Mouse (Mus musculus): Measurements from ENCODE around the gene Fras1. TPM values are rescaled to one million over a fixed set of nuclear protein-coding genes. Genes with fewer than 3 reads are reported as not detected.
A peak's percentile ranks its signal among the peaks of the same experiment; 100 is the strongest.

The Fras1 gene
- total RNA-seq (2022), result 10 to 100 TPM; 19.8 to 24.6 (median 23.4) TPM

DNA sequence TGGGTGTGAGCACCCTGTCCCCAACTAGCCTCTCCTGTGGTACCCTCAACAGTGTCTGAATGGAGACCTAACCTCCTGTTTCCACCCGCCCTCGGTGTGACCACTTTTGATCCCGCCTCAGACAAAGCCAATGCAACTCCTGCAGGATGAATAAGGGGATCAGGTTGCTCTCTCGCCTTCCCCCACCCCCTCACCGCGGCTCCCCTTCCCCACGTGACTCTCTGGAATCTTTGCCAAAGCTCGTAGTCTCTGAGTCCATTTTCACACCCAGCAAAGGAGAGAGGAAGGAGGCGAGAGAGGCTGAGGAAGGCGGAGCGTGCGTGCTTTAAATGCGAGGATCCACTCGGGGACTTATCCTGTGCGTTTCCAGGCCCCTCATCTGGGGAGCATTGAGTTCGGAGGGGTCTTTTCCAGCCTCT is at the start of gene Fras1:
TSS of gene Fras1 (plus strand) at position 389 of the 419 bp plus-strand sequence.
- peak in 1 of 2 experiments; percentile 27 for DNase-seq (ENCODE audit: low spot score in 2 of 2)

DNA sequence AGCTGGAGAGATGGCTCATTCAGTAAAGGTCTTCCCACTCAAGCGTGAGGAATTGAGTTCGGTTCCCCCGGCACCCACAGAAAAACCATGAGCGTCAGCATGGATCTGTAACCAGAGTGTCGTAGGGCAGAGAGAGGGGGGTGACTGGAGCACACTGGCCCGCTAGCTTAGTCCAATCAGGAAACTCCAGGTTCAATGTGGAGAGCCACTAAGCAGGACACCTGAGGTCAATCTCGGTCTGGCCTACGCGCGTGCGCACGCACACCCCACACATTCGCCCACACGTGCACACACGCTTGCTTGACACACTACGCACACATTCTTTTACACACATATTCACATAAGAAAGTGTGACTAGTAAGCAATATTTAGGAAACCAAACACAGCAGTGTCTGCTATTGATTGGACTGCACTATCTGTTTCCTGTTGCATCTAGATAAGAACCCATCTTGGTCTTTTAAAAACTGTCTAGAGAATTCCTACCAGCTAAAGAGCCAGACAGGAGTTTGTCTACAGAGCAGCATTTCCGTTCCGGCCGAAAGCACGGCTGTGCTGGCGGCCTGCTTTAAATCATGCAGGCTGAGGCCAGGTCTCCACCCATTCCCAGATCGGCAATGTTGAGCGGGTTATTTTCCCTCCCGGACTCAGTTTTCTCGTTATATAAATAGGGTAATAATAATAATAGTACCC is 42.6 kb upstream of the Fras1 start:
- DNase-seq (ENCODE audit: low spot score in 2 of 2), result no peak

DNA sequence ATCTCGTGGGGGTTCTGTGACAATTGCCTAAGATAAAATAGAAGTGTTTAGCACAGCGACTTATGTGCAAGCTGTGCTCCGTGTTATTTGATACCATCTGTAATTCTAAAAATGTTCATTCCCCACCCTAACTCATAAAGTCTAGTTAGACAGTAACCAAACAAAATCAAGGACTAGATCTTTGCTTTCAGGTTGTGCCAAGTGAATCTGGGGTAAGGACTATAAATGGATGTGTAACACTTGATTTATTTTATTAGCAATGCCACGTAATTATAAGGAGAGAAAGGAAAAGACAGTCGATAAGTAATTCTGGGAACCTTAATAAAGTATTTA is 42.1 kb upstream of the Fras1 start:
- no peak for DNase-seq (ENCODE audit: low spot score in 2 of 2)

DNA sequence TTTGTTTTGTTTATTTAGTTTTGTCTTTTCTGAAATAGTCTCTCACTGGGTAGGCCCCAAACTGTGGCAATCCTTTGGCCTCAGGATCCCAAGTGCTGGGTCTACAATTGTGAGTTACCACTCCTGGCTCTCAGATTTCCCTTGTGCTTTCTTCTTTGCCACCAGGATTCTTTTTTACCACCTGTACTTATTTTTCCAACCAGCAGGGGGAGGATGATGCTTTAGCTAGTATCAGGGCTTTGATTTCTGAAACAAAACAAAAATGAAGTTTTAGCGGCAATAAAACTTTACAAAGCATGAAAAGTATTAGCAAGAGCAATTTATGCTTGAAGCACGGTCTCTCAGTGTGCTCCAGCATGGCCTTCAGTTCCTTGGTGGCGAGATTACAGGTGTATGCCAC is 39.8 kb upstream of the Fras1 start:
- no peak for DNase-seq (ENCODE audit: low spot score in 2 of 2)

DNA sequence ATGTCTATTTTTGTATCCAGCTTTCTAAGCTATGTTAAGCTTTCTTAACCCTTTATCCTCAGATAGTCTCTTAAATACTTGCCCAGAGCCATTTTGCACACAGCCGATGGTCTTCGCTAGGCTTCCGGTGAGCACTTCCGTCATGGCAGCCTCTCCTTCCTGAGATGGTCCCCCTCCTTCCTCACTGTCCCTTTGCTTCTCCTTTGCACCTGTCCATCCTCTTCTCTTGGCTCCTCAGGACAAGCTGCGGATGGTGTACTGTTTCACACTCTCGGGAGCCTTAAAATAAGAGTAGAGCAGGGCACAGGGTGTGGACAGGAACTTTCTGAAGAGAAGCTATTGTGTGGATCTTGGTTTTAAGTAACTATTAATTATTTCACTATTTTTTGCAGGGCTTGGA is 33.2 kb upstream of the Fras1 start:
- no peak for DNase-seq (ENCODE audit: low spot score in 2 of 2)

DNA sequence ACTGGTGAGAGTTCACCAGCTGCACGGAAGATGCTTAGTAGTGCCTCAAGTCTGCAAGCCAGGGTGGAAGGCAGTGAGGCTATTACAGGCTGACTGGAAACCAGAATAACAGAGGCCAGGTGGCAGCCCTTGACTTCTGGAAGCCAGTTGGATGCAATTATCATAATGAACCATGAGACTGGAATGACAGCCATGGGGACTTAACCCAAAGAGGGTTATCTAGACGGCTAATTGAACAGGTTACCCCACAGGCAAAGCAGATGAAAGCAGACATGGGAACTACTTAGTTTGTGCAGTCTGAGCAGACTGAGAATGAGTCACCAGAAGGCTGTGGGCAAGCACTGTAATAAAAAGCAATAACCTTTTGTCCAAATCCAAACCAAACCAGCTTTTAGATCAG is 28.8 kb upstream of the Fras1 start:
- DNase-seq (ENCODE audit: low spot score in 2 of 2), result no peak

DNA sequence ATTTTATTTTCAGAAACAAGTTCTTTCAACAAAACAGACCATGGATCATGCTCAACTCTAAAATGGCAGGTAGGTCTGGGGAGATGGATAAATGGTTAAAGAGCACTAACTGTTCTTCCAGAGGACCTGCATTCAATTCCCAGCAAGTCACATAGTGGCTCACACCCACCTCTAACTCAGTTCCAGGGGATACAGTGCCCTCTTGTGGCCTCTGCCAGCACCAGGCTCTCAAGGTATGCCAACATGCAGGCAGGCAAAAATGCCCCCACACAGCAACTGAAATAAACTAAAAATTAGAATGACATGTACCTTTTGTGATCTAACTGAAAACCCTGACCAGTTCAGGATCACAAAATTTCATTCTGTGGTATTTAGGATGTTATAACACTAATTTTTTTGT is 21.8 kb upstream of the Fras1 start:
- DNase-seq (ENCODE audit: low spot score in 2 of 2), result no peak

DNA sequence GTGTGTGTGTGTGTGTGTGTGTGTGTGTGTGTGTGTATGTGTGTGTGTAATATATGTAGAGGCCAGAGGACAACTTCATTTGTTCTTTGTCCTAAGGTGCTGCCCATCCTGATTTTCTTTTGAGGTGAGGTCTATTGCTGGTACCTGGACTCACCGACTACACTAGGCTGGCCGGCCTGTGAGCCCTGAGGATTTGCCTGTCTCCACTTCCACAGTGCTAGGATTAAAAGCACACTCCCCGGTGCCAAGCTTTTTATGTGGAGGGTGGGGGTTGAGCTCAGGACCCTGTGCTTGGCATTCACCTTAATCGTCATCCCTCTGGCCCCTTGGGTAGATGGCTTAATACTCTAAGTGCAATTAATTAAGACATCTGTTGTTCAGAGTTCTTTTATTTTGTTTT is 9.8 kb upstream of the Fras1 start:
- no peak for DNase-seq (ENCODE audit: low spot score in 2 of 2)

DNA sequence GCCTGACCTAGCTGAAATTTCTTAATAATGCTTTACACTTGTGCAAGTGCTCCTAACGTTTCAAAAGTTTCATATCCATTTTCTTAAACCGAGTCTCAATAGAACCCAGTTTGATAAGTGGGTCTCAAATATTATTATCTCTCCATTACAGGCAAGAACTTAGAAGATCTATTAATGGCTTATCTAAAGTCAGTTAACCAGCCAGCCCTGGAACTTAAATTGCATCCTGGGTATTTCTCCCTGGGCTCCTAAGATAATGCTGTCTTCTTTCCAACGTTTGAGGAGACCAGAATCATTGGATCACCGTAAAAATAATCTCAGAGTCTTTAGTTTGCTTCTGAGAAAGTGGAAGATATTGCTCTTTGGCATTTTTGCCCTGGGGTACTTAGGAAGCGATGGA is 8.2 kb upstream of the Fras1 start:
- no peak for DNase-seq (ENCODE audit: low spot score in 2 of 2)

DNA sequence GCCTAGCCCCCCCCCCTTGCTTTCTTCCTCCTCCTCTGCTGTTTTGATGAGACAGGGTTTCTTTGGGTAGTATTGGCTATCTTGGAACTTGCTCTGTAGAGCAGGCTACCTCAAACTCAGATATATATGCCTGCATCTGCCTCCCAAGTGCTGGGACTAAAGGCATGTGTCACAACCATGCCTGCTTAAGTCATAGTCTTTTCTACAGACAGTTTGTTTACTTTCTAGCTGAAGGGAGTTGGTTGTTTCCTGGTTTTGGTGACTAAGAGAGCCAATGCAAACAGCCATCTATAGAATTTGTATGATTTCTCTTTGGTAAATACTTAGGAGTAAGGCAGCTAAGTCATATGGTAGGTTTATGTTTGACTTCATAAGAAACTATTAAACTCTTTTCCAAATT is 6.5 kb upstream of the Fras1 start:
- DNase-seq (ENCODE audit: low spot score in 2 of 2), result no peak

DNA sequence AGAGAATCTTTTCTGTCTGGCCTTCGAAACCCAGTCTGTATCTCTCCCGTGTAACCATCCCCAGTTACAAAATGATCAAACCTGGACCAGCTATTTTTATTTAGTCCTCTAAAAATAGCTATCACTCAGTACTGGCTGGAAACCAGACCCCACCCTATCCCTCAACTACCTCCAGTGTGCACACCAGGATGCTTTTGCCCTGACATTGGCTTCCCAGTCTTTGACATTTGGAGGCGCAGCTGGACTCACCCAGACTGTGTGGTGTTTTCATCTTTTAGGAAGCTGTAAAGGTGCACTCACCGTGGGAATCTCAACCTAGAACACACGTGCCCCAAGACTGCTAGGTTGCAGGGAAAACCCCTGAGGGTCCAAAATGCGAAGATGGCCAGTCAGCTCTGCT is 649 bp upstream of the Fras1 start:
- DNase-seq (ENCODE audit: low spot score in 2 of 2), result no peak

DNA sequence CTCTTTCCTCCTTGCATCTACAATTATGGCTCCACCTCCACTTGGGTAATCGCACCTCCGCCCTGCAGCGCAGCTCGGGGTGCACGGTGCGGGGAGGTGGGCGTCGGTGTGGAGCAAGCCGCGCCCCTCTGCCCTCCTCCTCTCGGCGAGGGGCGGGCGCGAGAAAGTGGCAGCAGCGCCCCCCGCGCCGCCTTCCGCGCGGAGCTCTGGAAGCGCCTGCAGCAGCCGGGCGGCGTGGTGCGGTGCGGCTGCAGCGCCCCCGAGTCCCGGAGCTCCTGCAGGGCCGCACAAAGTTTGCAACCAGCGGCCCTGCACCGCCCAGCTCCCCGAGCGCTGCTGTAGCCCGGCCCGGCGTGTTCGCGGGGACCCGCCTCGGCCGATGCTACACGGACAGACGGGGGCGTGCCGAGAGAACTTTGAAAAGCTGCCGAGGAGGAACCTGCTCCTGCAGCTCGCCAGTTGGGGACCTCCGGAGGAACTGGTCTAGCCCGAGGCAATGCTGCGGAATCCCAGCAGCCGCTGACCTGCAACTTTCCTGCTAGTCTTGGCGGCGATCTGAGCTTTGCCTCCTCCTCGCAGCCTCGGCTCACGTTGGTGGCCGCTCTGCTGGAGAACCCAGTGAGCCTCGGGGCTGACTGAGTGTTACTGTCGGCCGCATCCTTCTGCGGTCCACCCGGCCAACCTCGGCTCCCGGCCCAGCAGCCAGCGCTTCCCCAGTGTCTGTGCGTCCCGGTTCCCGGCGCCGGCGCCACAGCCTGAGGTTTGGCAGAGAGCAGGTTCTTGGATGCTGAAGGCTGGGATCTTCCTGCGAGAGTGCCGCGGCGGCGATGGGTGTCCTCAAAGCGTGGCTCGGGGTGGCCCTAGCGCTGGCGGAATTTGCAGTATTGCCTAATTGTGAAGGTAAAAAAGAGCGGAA is 489 bp downstream of the Fras1 start:
- peak; percentile 46 to 55 for DNase-seq (ENCODE audit: low spot score in 2 of 2)

DNA sequence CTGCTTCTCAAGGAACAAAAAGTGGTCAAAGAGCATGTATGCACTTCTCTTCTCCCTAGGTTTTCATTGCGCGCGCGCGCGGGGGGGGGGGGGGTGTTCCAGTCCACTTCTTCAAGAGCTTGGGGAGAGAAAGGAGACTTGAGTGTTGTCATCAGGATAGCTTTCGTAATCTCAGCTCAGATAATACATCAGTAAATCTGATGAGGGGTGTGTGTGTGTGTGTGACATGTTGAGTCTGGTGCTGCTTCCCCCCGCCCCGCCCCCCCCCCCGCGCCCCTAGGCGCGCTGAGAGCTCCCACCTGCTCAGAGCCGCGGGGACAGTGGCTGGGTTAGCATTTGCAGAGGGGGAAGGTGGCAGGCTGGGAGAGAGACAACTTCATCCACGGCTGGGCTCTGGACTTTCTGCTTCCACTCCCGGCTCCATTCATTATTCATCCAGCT is 1.7 kb downstream of the Fras1 start:
- DNase-seq (ENCODE audit: low spot score in 2 of 2), result no peak

DNA sequence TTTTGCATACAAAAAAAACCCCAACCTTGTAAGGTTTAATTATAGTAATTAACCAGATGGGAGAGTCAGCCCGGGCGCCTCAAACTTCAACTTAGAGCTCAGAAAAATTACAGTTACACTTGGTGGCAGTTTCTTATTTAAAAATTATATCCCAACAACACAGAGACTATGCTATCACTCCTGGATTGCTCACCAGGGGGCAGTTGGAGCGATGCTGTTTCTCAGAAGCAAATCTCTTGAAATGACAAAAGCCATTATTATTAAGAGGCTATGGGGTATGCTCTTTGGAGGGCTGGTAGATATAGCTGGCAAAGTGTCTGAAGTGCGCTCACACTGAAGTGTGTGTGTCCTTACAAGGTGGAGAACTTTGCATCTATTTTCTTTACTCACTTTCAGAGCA is 2.5 kb downstream of the Fras1 start:
- no peak for DNase-seq (ENCODE audit: low spot score in 2 of 2)

DNA sequence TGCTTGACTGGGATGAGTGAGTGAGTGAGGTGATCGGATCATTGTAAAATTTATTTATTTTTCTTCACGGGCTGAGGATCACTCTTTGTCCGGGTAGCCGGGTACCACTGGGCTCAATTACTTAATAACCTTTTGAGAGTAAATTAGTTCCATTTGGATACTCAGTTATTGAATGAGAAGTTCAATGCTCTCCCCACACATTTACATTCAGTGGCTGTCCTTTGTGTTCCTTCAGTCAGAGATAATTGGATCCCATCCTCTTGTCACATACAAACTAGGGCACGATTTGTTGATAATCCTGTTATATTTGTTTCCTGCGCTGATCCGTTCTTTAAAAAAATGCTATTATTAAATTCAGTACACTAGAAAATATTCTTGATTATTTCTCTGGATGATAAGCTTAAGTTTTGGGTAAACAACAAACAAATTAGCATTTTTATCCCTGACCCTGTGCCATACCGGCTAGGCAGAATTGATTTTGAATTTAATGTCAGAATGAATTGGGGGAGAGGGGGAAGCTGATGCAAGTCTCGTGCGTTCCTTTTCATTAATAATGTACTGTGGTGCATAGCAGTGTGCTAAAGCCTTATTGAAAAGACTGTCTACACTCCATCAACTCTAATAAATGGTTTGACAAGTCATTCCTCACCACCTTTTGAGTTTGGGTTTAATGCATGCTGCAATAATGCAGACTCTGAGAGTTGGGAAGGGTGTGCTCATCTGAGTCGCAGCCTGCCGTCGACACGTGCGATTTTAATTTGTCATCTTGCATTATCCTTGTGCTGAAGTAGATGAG is 12.6 kb downstream of the Fras1 start:
- no peak for DNase-seq (ENCODE audit: low spot score in 2 of 2)

DNA sequence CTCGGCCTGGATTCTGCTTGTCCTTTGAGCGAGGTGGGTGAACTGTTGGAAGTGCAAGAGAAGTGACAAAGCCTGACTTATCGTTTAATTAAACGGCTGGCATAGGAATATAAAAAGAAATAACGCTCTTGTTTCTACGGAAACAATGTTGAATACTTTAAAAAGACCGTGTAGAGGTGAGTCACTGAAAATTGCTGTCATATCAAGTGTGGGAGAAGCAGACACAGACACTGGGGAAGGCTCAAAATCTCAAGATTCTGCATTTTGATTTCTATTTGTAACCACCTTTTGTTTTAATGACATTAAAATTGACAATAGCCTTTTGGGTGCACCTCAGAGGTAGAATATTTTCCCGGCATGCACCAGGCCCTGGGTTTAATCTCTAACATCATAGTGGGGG is 14.6 kb downstream of the Fras1 start:
- DNase-seq (ENCODE audit: low spot score in 2 of 2), result no peak

DNA sequence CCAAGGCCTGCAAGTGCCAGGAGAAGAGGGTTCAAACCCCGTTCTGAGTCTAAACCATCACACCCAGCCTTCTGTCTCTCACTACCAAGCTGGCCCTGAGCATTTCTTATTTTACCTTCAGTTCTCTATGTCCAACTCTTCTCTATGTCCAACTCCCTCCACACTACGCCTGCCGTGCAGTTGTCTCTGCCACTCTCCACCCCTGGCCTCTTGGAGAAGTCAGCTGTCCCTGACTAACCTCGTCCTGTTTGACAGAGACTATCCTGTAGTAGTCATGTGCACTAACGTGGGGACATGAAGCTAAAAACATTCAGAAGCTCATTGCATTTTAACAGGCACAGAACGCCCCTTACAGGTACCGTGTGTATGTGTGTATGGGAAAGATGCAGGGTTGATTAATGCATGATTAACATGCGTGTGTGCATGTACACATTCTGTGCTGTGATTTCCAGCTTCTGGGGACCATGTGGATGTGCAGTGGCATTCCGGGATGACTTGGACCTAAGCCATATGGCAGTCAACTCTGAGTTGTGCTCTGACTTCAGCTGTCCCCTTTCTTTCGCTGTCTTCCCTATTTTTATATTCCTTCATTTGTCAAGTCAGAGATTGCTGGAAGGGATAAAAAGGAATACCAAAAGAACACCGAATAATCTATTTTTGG is 16.3 kb downstream of the Fras1 start:
- DNase-seq (ENCODE audit: low spot score in 2 of 2), result no peak

DNA sequence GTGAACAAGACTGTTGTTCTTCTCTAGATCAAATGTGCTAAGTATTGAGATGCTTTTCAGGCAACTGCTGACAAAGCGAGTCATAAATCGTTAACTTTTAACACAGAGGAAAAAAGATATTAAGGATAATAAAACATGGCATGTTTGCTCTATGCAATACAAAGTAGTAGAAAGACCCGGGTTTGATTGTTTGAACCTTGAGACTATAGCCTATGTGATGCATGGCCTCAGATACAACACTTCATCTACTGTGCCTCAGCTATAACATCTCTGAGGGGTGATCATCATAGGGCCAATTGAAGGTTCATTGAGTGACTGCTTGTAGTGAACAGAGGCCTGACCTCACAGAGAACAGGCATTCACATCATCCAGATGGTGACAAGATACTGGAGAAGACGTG is 17.3 kb downstream of the Fras1 start:
- DNase-seq (ENCODE audit: low spot score in 2 of 2), result no peak

DNA sequence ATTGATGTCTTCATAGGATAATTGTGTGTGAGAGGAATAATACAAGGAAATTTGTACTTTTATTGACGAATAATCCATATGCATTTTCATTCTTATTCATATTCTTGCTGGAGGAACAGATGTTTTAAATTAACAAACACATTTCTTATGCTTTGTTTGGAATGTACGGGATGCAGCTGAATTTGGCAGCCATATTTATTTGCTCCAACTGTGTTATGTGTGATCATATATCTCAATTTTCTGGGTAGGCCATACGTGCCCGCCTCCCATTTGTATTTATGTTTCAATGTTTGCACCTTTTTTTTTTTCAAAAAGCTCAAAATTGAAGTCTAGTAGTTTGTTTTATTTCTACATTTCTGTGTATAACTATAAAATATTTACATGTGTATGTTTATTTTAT is 21.2 kb downstream of the Fras1 start:
- no peak for DNase-seq (ENCODE audit: low spot score in 2 of 2)

DNA sequence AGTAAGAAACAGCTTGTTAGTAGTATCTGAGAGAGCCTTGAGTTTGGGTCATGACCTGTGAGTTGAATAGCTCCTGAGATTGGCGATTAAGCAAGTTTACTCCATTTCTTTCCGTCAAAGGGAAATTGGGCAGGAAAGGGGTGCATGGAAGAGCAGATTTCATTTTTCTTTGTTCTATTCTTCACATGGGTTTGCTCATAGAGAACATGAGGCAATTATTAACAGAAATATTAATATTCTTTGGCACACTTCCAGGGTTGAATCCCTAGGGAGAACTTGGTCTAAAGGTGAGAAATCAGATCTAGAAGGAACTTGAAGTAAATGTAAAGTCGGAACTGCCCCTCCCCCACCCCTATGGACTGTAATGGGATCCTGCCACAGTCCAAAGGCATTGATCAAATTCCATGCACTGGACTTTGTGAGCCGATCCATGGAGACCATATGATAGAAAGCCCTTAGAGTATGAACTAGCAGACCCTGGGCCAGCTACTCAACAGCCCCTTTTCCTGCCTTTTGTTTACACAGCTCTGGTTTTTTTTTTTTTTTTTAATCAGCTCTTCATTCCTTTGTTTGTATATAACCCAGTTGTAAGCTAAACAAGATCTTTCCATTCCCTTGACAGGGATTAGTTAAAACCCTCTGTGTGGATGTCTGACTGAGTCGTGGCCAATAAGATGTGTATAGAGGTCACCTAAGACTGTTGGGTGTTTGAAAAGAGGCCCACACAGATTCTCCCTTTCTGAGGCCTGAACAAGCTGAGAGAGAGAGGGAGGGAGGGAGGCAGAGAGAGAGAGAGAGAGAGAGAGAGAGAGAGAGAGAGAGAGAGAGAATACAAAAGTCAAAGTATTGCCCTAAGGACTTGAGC is 22.3 kb downstream of the Fras1 start:
- no peak for DNase-seq (ENCODE audit: low spot score in 2 of 2)

DNA sequence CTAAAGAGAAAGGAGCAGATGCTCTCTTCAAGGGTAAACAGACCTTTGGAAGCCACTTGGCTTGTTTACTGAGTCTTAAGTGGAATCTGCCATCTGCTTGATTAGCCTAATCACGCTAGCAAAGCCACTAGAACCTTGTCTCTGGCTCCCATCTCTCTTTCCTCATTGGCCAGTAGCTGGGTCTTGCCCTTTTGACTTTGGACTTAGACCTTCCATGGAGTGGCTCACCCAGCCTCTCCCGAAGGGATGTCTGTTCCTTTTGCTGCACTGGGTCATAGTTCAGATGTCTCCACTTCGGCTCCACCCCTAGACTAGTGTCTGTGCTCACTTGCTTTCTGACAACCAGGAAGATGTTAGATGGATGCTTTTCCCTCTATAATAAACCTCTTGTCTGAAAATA is 28.8 kb downstream of the Fras1 start:
- DNase-seq (ENCODE audit: low spot score in 2 of 2), result no peak

Measured in left cerebral cortex, adult 8-10 months (tissue).